Mouse (Mus musculus) heart, embryonic 12.5 days (tissue): ENCODE measurements around the gene Auts2. TPM values are rescaled to one million over a fixed set of nuclear protein-coding genes. Genes with fewer than 3 reads are reported as not detected.

Experiments used
- ATAC-seq: fragments of 200-750 bp; cut with Nextera tagmentation; 2 replicates; pipeline ENCODE4 v1.8.0; 2017; ENCODE audit warnings: moderate TSS enrichment, moderate library complexity; ENCODE audit not compliant: insufficient number of reproducible peaks, low FRiP score
- H3K27ac ChIP-seq: fragments of 300-500 bp; sonication (generic); 2 replicates; pipeline ENCODE4 v1.5.1; 2016; ENCODE audit warnings: mild to moderate bottlenecking, moderate library complexity; ENCODE audit not compliant: poor library complexity, severe bottlenecking
- H3K27me3 ChIP-seq: fragments of 300-500 bp; sonication (generic); replicated peaks from 2 replicates; pipeline ENCODE4 v1.6.1; 2016; ENCODE audit warnings: mild to moderate bottlenecking, moderate library complexity
- H3K36me3 ChIP-seq: fragments of 300-500 bp; sonication (generic); 2 replicates; pipeline ENCODE4 v1.6.1; 2016; ENCODE audit warnings: mild to moderate bottlenecking, moderate library complexity
- H3K4me1 ChIP-seq: fragments of 300-500 bp; sonication (generic); replicated peaks from 2 replicates; pipeline ENCODE4 v1.6.1; 2016; ENCODE audit warnings: mild to moderate bottlenecking
- H3K4me2 ChIP-seq: fragments of 300-500 bp; sonication (generic); 2 replicates; pipeline ENCODE4 v1.6.1; 2016; ENCODE audit warnings: mild to moderate bottlenecking, moderate library complexity
- H3K4me3 ChIP-seq: fragments of 300-500 bp; sonication (generic); 2 replicates; pipeline ENCODE4 v1.5.1; 2016; ENCODE audit warnings: mild to moderate bottlenecking
- H3K9ac ChIP-seq: fragments of 300-500 bp; sonication (generic); 2 replicates; pipeline ENCODE4 v1.6.1; 2016; ENCODE audit warnings: mild to moderate bottlenecking, moderate library complexity
- H3K9me3 ChIP-seq: fragments of 300-500 bp; sonication (generic); replicated peaks from 2 replicates; pipeline ENCODE4 v1.6.1; 2016; ENCODE audit warnings: mild to moderate bottlenecking, moderate library complexity
- WGBS: fragments of 180-500 bp; shearing (Covaris S2); methylation state at CpG from one replicate; pipeline ENCODE4 v1.1.7; 2016; 5-methylcytosine and 5-hydroxymethylcytosine counted together
- polyA plus RNA-seq: library from polyadenylated mRNA; unstranded; fragments of >200 nt; fragmentation: Nextera tagmentation; extraction: Ambion mirVana; gene quantifications from 2 replicates; pipeline ENCODE4 v1.2.1, GENCODE M21; 2016

Auts2 gene
- polyA plus RNA-seq, 1 experiment from 2014 or later: 25.3 TPM

GRCm38 (mm10) chr5:132498896-132499295 is 44.2 kb downstream of the Auts2 start:
- ATAC-seq: no peak
- no peaks in the 10 kb centered on the region for H3K9me3 ChIP-seq
- H3K27ac ChIP-seq: no peak overlapping the region
- 71% methylated on average over 2 of the region's 2 CpGs for WGBS
- no peaks in the 10 kb centered on the region for H3K36me3 ChIP-seq
- H3K4me3 ChIP-seq: no peak overlapping the region
- no peaks in the 10 kb centered on the region for H3K27me3 ChIP-seq
- no peak overlapping the region for H3K4me2 ChIP-seq
- H3K9ac ChIP-seq: no peak overlapping the region
- H3K4me1 ChIP-seq: peaks cover 19% of the 10 kb centered on the region

GRCm38 (mm10) chr5:132498045-132498444 is 45.1 kb downstream of the Auts2 start:
- WGBS: 87% methylated on average over 5 of the region's 5 CpGs
- Histone ChIP-seq H3K27me3 (no peaks in the 10 kb centered on the region), H3K4me2 (no peak overlapping the region), H3K9ac (no peak overlapping the region), H3K36me3 (no peaks in the 10 kb centered on the region), H3K9me3 (no peaks in the 10 kb centered on the region), H3K4me1 (peaks cover 19% of the 10 kb centered on the region), H3K4me3 (no peak overlapping the region), H3K27ac (no peak overlapping the region)
- ATAC-seq: no peak

GRCm38 (mm10) chr5:132492793-132493192 is 50.4 kb downstream of the Auts2 start:
- 68% methylated on average over 1 of the region's 1 CpGs for WGBS
- Histone ChIP-seq H3K9ac (no peak overlapping the region), H3K36me3 (no peaks in the 10 kb centered on the region), H3K9me3 (no peaks in the 10 kb centered on the region), H3K4me1 (peaks cover 25% of the 10 kb centered on the region), H3K27me3 (no peaks in the 10 kb centered on the region), H3K27ac (no peak overlapping the region), H3K4me2 (no peak overlapping the region), H3K4me3 (no peak overlapping the region)
- ATAC-seq: no peak

GRCm38 (mm10) chr5:132492040-132492439 is 51.1 kb downstream of the Auts2 start:
- H3K4me2 ChIP-seq: no peak overlapping the region
- no peaks in the 10 kb centered on the region for H3K36me3 ChIP-seq
- no peaks in the 10 kb centered on the region for H3K27me3 ChIP-seq
- H3K27ac ChIP-seq: no peak overlapping the region
- H3K4me1 ChIP-seq: peaks cover 29% of the 10 kb centered on the region
- H3K9me3 ChIP-seq: no peaks in the 10 kb centered on the region
- no peak for ATAC-seq
- no peak overlapping the region for H3K4me3 ChIP-seq
- no peak overlapping the region for H3K9ac ChIP-seq

- ATAC-seq: no peak
- H3K4me2 ChIP-seq: no peak overlapping the region
These were observed 51.6 kb downstream of the Auts2 start for GRCm38 (mm10) chr5:132491508-132491907.

GRCm38 (mm10) chr5:132490326-132490725 is 52.8 kb downstream of the Auts2 start:
- no peaks in the 10 kb centered on the region for H3K9me3 ChIP-seq
- H3K4me3 ChIP-seq: no peak overlapping the region
- H3K27me3 ChIP-seq: no peaks in the 10 kb centered on the region
- H3K4me2 ChIP-seq: no peak overlapping the region
- H3K9ac ChIP-seq: no peak overlapping the region
- H3K36me3 ChIP-seq: no peaks in the 10 kb centered on the region
- peaks cover 35% of the 10 kb centered on the region for H3K4me1 ChIP-seq
- no peak overlapping the region for H3K27ac ChIP-seq
- ATAC-seq: no peak
- 89% methylated on average over 1 of the region's 1 CpGs for WGBS

More at GRCm38 (mm10) chr5:132491508-132491907, 51.6 kb downstream of the Auts2 start:
- no peaks in the 10 kb centered on the region for H3K36me3 ChIP-seq
- no peak overlapping the region for H3K4me3 ChIP-seq
- WGBS: 71% methylated on average over 4 of the region's 4 CpGs
- no peaks in the 10 kb centered on the region for H3K9me3 ChIP-seq
- H3K27me3 ChIP-seq: no peaks in the 10 kb centered on the region
- H3K9ac ChIP-seq: no peak overlapping the region
- H3K4me1 ChIP-seq: peaks cover 31% of the 10 kb centered on the region
- no peak overlapping the region for H3K27ac ChIP-seq

- no peaks in the 10 kb centered on the region for H3K9me3 ChIP-seq
- no peaks in the 10 kb centered on the region for H3K36me3 ChIP-seq
- no peak for ATAC-seq
- WGBS: 85% methylated on average over 7 of the region's 7 CpGs
- no peak overlapping the region for H3K4me3 ChIP-seq
- H3K4me1 ChIP-seq: peaks cover 39% of the 10 kb centered on the region
- H3K9ac ChIP-seq: no peak overlapping the region
- H3K27ac ChIP-seq: no peak overlapping the region
- H3K4me2 ChIP-seq: no peak overlapping the region
- H3K27me3 ChIP-seq: no peaks in the 10 kb centered on the region
These were observed 53.3 kb downstream of the Auts2 start for GRCm38 (mm10) chr5:132489736-132490313.

- Histone ChIP-seq H3K9me3 (no peaks in the 10 kb centered on the region), H3K4me1 (peaks cover 35% of the 10 kb centered on the region), H3K27me3 (no peaks in the 10 kb centered on the region), H3K4me2 (no peak overlapping the region), H3K27ac (no peak overlapping the region), H3K9ac (no peak overlapping the region), H3K4me3 (no peak overlapping the region), H3K36me3 (no peaks in the 10 kb centered on the region)
- ATAC-seq: no peak
- 41% methylated on average over 7 of the region's 7 CpGs for WGBS
These were observed 56.3 kb downstream of the Auts2 start for GRCm38 (mm10) chr5:132486831-132487230.

- ATAC-seq: no peak
- H3K4me2 ChIP-seq: no peak overlapping the region
- no peak overlapping the region for H3K9ac ChIP-seq
- H3K27me3 ChIP-seq: no peaks in the 10 kb centered on the region
- no peak overlapping the region for H3K27ac ChIP-seq
- no peaks in the 10 kb centered on the region for H3K36me3 ChIP-seq
- H3K4me1 ChIP-seq: peaks cover 28% of the 10 kb centered on the region
- 75% methylated on average over 6 of the region's 6 CpGs for WGBS
- no peaks in the 10 kb centered on the region for H3K9me3 ChIP-seq
- H3K4me3 ChIP-seq: no peak overlapping the region
These were observed 57.1 kb downstream of the Auts2 start for GRCm38 (mm10) chr5:132485994-132486393.

- no peak overlapping the region for H3K27ac ChIP-seq
- H3K9me3 ChIP-seq: no peaks in the 10 kb centered on the region
- no peak for ATAC-seq
- H3K9ac ChIP-seq: no peak overlapping the region
- H3K4me1 ChIP-seq: peaks cover 28% of the 10 kb centered on the region
- H3K4me3 ChIP-seq: no peak overlapping the region
- H3K4me2 ChIP-seq: no peak overlapping the region
- 78% methylated on average over 3 of the region's 3 CpGs for WGBS
- H3K27me3 ChIP-seq: no peaks in the 10 kb centered on the region
- no peaks in the 10 kb centered on the region for H3K36me3 ChIP-seq
These were observed 57.7 kb downstream of the Auts2 start for GRCm38 (mm10) chr5:132485448-132485847.

- peaks cover 37% of the 10 kb centered on the region for H3K4me1 ChIP-seq
- no peaks in the 10 kb centered on the region for H3K27me3 ChIP-seq
- no peak overlapping the region for H3K4me3 ChIP-seq
- no peaks in the 10 kb centered on the region for H3K9me3 ChIP-seq
- H3K4me2 ChIP-seq: no peak overlapping the region
- ATAC-seq: no peak
- H3K27ac ChIP-seq: no peak overlapping the region
- H3K9ac ChIP-seq: no peak overlapping the region
- WGBS: 86% methylated on average over 3 of the region's 3 CpGs
- H3K36me3 ChIP-seq: no peaks in the 10 kb centered on the region
These were observed 61.7 kb downstream of the Auts2 start for GRCm38 (mm10) chr5:132481476-132481875.

GRCm38 (mm10) chr5:132480461-132480860 is 62.7 kb downstream of the Auts2 start:
- WGBS: 77% methylated on average over 6 of the region's 6 CpGs
- no peaks in the 10 kb centered on the region for H3K27me3 ChIP-seq

More at GRCm38 (mm10) chr5:132480461-132480860, 62.7 kb downstream of the Auts2 start:
- Histone ChIP-seq H3K4me1 (peaks cover 34% of the 10 kb centered on the region), H3K4me2 (no peak overlapping the region), H3K36me3 (no peaks in the 10 kb centered on the region), H3K9me3 (no peaks in the 10 kb centered on the region), H3K4me3 (no peak overlapping the region), H3K27ac (no peak overlapping the region), H3K9ac (no peak overlapping the region)
- no peak for ATAC-seq
